Mouse (Mus musculus) layer of hippocampus, postnatal 10 days (tissue): ENCODE measurements around the gene Gm28102. TPM values are rescaled to one million over a fixed set of nuclear protein-coding genes. Genes with fewer than 3 reads are reported as not detected.
"Not testable (repeated sequence)": the region's sequence is repeated elsewhere in the genome, so short reads cannot be mapped to it uniquely, and the experiment has no call there.

Experiments used
- DNase-seq, 2 experiments: peaks; one replicate each; pipeline ENCODE4 v3.0.0; 2021; ENCODE audit warnings: low spot score in 2 of 2
- long read RNA-seq: library from polyadenylated mRNA; stranded (forward); transcript quantifications from one replicate; pipeline ENCODE4 v2.0.0, GENCODE M21; 2023
- total RNA-seq, 2 experiments: library from RNA; stranded (reverse); gene quantifications; 2 replicates each; pipeline ENCODE4 v1.2.3; 2021

Gm28102 gene
- total RNA-seq: not detected
- long read RNA-seq: 0 reads

GRCm38 (mm10) chrY:88053015-88053414 is at the start of gene Gm28102:
Gm28102 (plus strand) TSS chrY:88053315.
- not testable (repeated sequence) for DNase-seq
